Mouse (Mus musculus) small intestine, adult 2 months (tissue): ENCODE data around the gene 1110032A03Rik.

Source experiments
- CTCF ChIP-seq: fragments of 200-500 bp; IDR thresholded peaks from 2 replicates; pipeline ENCODE4 v1.5.1; 2012; ENCODE audit warnings: low read depth, mild to moderate bottlenecking, control low read depth, inconsistent platforms, low read length, moderate library complexity, mixed read lengths; ENCODE audit not compliant: insufficient replicate concordance, insufficient read length; ENCODE audit errors: extremely low read depth
- POLR2A ChIP-seq: fragments of 200-500 bp; IDR thresholded peaks from 2 replicates; pipeline ENCODE4 v1.6.1; 2012; ENCODE audit warnings: low read depth, mild to moderate bottlenecking, control low read depth, inconsistent platforms, low read length, moderate library complexity

- TF ChIP-seq CTCF, result no peak
- TF ChIP-seq POLR2A, result no peak
Observed at GRCm38 (mm10) chr9:50753947-50754346, 21.4 kb downstream of the 1110032A03Rik start.
